Mouse (Mus musculus): ENCODE data around the gene Srarp. TPM values are rescaled to one million over a fixed set of nuclear protein-coding genes. Genes with fewer than 3 reads are reported as not detected.
A peak's percentile ranks its signal among the peaks of the same experiment; 100 is the strongest.

Srarp gene
- polyA plus RNA-seq, 1 experiment = 0.55 TPM

DNA sequence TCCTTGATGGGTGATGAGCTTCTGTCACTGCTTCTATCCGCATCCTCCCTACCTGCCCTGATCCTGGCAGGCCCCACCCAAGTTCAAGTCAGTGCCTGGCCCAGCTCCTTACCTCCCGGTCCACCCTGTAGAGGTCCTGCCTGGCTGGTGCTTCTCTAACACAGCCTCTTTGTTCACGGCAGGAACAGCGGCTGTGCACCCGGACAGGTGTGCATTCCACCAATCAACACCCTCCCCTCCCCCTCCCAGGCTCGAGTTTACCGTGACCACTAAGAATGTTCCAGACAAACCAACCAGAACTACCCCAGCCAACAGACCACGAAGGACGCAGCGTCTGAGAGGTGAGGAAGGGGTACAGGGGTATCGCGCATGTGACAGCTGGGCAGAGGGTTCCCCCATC is 37.4 kb downstream of the Srarp start, which contains the start of gene Clcnka:
Gene Clcnka (minus strand): TSS at position 180 of the 400 bp plus-strand sequence.
- WGBS = 32% methylated on average over 12 of the region's 12 CpGs
- DNase-seq (ENCODE audit: low read depth, low spot score) = no peak

DNA sequence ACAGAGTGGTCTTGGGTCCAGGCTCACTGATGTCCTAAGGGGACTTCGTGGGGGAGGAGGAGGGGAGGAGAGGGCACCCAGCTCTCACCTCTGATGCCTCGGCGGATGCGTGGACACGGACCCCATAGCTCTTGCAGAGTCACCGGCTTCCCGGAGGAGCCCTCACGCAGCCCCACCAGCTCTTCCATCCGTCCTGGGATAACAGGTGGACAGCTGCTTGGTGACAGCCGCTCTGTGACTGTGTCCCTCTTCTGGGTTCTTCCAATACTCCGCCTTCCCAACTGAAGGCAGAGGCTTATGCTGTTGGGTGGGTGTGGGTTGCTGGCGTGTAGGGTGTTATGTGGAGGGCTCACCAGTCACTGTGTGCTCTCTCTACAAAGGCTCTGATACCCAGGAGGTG is 38.0 kb downstream of the Srarp start:
- DNase-seq (ENCODE audit: low read depth, low spot score) = no peak
- 74% methylated on average over 12 of the region's 12 CpGs for WGBS

DNA sequence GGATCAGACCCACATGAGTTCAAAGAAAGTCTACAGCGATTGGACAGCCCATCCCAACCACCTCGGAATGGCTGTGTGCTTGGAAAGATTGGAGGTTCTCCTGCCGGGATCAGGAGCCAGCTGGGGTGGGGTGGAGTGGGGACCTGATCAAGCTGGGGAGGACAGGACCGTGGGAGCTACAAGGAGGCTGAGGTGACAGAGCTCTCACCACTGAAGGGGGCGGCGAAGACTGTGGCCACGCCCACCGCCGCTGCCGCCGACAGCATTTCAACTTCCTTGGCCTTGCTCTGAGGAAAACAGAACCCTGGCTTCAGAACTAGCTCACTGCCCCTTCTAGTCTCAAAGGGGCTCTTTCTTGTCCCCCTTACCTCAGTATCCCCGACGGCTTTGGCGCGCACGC is 41.2 kb downstream of the Srarp start:
- WGBS = 24% methylated on average over 16 of the region's 16 CpGs
- no peak for DNase-seq (ENCODE audit: low read depth, low spot score)

DNA sequence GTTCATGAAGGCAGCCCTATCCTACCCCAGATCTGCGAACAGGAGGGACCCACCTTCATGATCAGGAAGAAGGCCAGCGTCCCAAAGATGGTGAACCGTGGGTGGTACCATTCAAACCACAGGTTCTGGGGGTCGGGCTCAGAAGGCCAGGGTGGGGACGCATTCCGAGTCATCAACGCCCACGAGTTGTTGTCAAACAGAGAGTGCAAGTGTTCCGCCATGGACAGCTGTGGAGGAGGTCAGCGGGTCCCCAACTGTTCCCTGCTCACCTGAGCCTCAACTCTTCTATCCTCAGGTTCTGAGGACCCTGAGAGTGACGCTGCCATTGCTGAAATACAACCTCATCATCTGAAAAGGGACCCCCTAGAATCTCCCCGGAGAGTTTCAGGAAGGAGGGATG is 44.6 kb downstream of the Srarp start:
- DNase-seq (ENCODE audit: low read depth, low spot score) = no peak
- 70% methylated on average over 12 of the region's 12 CpGs for WGBS

DNA sequence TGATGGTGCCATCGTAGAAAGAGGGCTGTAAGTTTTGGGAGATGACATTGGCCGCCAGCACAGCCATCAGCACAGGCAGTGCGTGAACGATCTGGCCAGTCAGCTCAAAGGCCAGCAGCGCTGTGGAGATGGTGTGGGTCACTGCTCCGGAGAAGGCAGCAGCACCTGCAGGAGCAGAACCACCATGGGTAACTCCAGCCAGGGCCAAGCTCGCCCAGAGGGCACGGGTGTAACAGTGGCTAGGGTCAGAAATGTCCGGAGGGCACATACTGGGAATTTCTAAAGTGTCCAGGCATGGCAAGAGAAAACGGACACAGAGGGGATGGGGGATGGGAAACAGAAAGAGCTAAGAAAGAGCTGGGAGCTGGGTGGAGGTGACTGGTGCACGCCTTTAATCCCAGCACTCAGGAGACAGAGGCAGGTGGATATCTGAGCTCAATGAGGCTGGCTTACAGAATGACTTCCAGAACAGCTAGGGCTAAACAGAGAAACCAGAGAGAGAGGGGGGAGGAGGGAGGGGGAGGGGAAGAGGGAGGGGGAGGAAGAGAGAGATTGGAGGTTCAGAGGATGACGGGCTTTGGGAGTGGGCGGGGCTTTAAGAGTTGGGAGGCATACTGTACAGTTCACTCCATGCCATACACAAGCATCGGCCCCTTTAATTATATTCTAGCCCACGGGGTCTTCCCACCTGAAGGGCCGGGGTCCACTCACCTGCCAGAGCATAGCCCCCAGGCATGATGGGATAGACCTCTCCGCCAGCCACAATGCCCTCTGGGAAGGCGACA is 46.3 kb downstream of the Srarp start:
- 69% methylated on average over 18 of the region's 18 CpGs for WGBS
- no peak for DNase-seq (ENCODE audit: low read depth, low spot score)

DNA sequence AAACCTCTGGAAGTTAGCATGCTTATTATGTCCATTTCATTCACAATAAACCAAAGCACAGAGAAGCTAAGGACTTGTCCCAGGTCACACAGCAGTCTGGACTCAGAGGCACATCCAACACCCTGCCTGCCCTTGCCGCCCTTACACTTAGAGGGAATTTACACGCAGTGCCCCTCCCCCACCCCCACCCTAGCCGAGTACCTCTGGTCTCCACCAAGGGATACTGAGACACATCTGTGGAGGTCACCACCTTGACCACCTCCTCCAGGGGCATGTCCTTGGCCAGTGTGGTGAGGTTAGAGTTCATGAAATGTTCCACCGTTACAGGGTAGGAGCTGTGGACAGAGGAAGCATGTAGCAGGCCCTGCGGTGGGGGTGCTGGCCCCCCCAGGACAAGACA is 48.0 kb downstream of the Srarp start:
- no peak for DNase-seq (ENCODE audit: low read depth, low spot score)
- WGBS = 63% methylated on average over 5 of the region's 5 CpGs

DNA sequence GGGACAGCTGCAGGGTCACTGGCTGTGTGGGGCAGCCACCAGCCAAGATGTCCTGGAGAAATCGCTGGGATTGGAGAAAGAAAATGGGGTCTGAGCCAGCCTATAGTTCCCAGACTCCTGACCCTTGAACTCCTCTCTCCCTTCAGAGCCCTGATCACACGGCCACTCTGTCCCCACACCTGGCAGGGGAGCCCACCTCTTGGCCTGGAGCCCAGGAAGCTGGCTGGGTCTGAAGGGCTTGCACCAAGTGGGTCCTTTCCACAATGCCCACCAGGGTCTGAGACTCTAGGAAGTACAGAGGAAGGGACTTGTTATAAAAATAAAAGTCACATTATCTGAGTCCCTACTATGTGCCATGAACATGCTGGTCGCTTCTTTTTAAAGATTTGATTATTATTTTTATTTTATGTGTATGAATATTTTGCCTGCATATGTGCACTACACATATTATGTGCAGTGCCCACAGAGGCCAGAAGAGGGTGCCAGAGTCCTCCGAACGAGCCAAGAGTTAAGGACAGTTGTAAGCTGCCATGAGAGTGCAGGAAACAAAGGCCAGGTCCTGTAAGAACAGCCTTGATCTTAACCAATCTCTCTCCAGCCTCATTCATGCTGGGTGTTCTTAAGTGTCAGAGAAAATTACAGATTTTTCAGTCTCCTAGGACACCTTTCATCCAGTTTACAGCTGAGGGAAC is 48.7 kb downstream of the Srarp start:
- DNase-seq (ENCODE audit: low read depth, low spot score) = peak; percentile 58
- 15% methylated on average over 5 of the region's 5 CpGs for whole genome bisulfite sequencing

DNA sequence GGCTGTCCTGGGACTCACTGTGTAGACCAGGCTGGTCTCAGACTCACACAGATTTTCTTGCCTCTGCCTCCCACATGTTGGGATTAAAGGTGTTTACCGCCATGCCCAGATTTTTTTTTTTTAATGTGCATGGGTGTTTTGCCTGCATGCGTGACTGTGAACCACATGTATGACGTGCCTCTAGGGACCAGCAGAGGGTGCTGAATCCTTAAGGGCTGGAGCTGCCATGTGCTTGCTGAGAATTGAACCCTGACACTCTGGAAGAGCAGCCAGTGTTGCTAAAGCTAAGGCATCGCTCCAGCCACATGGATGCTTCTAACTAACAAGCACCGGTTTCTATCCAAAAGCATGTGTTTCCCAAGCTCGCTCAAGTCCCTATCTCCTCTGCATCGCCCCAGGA is 49.8 kb downstream of the Srarp start:
- DNase-seq (ENCODE audit: low read depth, low spot score) = no peak
- 73% methylated on average over 7 of the region's 7 CpGs for WGBS

DNA sequence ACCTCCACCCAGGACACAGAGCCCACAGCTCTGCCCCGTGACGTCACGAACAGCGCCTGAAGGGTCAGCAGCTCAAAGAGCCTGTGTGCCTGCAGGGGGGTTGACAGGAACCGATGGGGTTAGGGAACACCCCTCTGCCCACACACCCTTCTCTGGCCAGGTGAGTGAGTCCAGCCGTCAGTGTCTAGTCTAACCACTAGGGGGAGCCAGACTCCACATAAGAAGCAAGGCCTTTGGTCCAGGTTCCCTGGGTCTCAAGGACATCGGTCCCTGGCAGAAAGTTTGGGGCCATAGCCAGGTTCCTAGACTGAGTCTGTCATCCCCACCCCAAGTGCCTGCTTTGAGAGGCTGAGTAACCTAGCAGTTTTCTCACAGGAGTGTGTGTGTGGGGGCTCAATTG is 50.6 kb downstream of the Srarp start:
- 0% methylated on average over 7 of the region's 7 CpGs for WGBS
- DNase-seq (ENCODE audit: low read depth, low spot score) = peak; percentile 39

Other genes starting within 250 kb of the Srarp start
- gene Rsg1, start 222.1 kb downstream of the Srarp start, polyA plus RNA-seq (2012; rRNA removed) = 0.55 and 2.2 TPM in 2 replicates
- 17.8 and 25.2 TPM in 2 replicates for gene Arhgef19, start 196.6 kb downstream of the Srarp start, polyA plus RNA-seq (2012; rRNA removed)
- gene Epha2, start 134.9 kb downstream of the Srarp start, polyA plus RNA-seq (2012; rRNA removed) = 22.6 and 46.0 TPM in 2 replicates
- gene Fam131c, start 67.9 kb downstream of the Srarp start, polyA plus RNA-seq (2012; rRNA removed) = 0.56 and 0.91 TPM in 2 replicates
- not detected in 2 replicates for gene Clcnka, start 37.4 kb downstream of the Srarp start, polyA plus RNA-seq (2012; rRNA removed)
- not detected in 2 replicates for gene Clcnkb, start 20.1 kb downstream of the Srarp start, polyA plus RNA-seq (2012; rRNA removed)
- 10.3 and 11.3 TPM in 2 replicates for gene Hspb7, start 15.3 kb downstream of the Srarp start, polyA plus RNA-seq (2012; rRNA removed)
- 31.9 and 33.2 TPM in 2 replicates for gene Zbtb17, start 8.5 kb upstream of the Srarp start, polyA plus RNA-seq (2012; rRNA removed)
- 9.1 and 11.6 TPM in 2 replicates for gene Spen, start 102.5 kb upstream of the Srarp start, polyA plus RNA-seq (2012; rRNA removed)
- gene Fblim1, start 170.0 kb upstream of the Srarp start, polyA plus RNA-seq (2012; rRNA removed) = 68.0 and 133 TPM in 2 replicates
- 37.3 and 60.7 TPM in 2 replicates for gene Tmem82, start 182.5 kb upstream of the Srarp start, polyA plus RNA-seq (2012; rRNA removed)
- 7.4 and 16.4 TPM in 2 replicates for gene Slc25a34, start 187.7 kb upstream of the Srarp start, polyA plus RNA-seq (2012; rRNA removed)
- gene Plekhm2, start 228.8 kb upstream of the Srarp start, polyA plus RNA-seq (2012; rRNA removed) = 11.7 and 16.7 TPM in 2 replicates
- 13.5 and 19.5 TPM in 2 replicates for gene Rsc1a1, start 249.5 kb upstream of the Srarp start, polyA plus RNA-seq (2012; rRNA removed)